Mouse (Mus musculus) liver, adult 2 months (tissue): Measurements from ENCODE around the gene Rbm25.

Source experiments
- CTCF ChIP-seq: fragments of 200-500 bp; IDR thresholded peaks from 2 replicates; pipeline ENCODE4 v1.5.1; 2011; ENCODE audit warnings: low read depth, low read length, control low read depth
- POLR2A ChIP-seq: fragments of 200-500 bp; IDR thresholded peaks from 2 replicates; pipeline ENCODE4 v1.6.1; 2011; ENCODE audit warnings: low read length, control low read depth; ENCODE audit not compliant: insufficient read depth; ENCODE audit errors: extremely low read depth

DNA sequence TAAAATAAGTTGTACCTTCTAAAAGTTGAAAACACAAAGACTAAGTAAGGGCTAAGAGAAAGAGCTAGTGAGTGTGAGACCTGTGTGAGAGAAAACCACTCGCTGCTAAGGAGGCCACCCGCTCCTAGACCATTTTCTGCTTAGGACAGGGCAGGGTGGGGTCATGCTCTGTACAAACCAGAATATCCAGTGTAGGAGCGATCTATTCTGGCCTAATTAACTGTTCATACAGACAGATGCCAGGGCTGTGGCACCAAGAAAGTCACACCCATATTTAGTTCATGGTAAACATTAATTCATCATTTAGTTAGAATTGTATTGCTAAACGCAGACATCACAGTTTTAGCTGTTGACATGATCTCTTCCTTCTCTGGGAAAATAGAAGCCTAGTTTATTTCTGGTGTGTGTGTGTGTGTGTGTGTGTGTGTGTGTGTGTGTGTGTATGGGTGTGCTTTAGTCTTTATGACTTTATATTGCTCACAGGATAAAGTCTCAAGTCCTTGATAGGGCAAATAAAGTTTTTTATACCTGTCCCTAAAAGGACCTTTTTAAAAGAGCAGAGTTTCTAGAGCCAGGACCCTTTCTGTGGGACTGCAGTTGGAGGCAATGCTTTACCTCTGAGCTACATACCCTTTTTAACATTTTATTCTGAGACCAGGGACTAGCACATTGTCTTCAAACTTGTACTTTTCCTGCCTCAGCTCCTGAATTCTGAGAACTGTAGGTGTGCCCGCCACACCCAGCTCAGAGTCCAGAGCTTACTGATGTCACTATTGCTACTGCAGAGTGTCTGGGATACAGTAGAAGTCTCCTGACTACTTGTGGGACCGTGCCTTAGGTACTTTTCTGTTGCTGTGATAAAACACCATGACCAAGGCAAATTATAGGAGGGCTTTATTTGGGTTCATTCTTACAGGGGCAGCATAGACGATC lies 77.4 kb downstream of the Rbm25 start:
- TF ChIP-seq CTCF: no peak
- no peak for TF ChIP-seq POLR2A
